Mouse (Mus musculus) hindbrain, postnatal 0 days (tissue): ENCODE results near the gene Camsap2. TPM values are rescaled to one million over a fixed set of nuclear protein-coding genes. Genes with fewer than 3 reads are reported as not detected.

Source experiments
- ATAC-seq: fragments of 200-750 bp; cut with Nextera tagmentation; 2 replicates; pipeline ENCODE4 v1.8.0; 2017; ENCODE audit warnings: mild to moderate bottlenecking, moderate TSS enrichment, moderate library complexity
- DNase-seq: peaks from one replicate; pipeline ENCODE4 v3.0.0-alpha.2; 2015; ENCODE audit warnings: low spot score
- H3K27ac ChIP-seq: fragments of 300-500 bp; sonication (generic); 2 replicates; pipeline ENCODE4 v1.5.1; 2014; ENCODE audit warnings: mild to moderate bottlenecking
- H3K27me3 ChIP-seq: fragments of 300-500 bp; sonication (generic); 2 replicates; pipeline ENCODE4 v1.6.1; 2014; ENCODE audit warnings: low read length, mixed read lengths; ENCODE audit not compliant: insufficient read depth
- H3K36me3 ChIP-seq: fragments of 300-500 bp; sonication (generic); 2 replicates; pipeline ENCODE4 v1.6.1; 2014; ENCODE audit warnings: low read length, mixed read lengths; ENCODE audit not compliant: insufficient read depth
- H3K4me1 ChIP-seq: fragments of 300-500 bp; sonication (generic); 2 replicates; pipeline ENCODE4 v1.6.1; 2014; ENCODE audit warnings: antibody characterized with exemption, low read length, mixed read lengths; ENCODE audit not compliant: insufficient read depth
- H3K4me2 ChIP-seq: fragments of 300-500 bp; sonication (generic); 2 replicates; pipeline ENCODE4 v1.6.1; 2014; ENCODE audit warnings: low read depth, mild to moderate bottlenecking, low read length, moderate library complexity, mixed read lengths
- H3K4me3 ChIP-seq: fragments of 300-500 bp; sonication (generic); 2 replicates; pipeline ENCODE4 v1.5.1; 2014; ENCODE audit warnings: low read length
- H3K9ac ChIP-seq: fragments of 300-500 bp; sonication (generic); replicated peaks from 2 replicates; pipeline ENCODE4 v1.6.1; 2014; ENCODE audit warnings: mild to moderate bottlenecking, low read length, moderate library complexity, mixed read lengths
- H3K9me3 ChIP-seq: fragments of 300-500 bp; sonication (generic); 2 replicates; pipeline ENCODE4 v1.6.1; 2016; ENCODE audit warnings: low read length, mixed read lengths
- CTCF ChIP-seq: IDR thresholded peaks from 2 replicates; pipeline ENCODE4 v1.5.1; 2016; ENCODE audit warnings: antibody characterized with exemption, control low read depth, low read depth
- WGBS: fragments of 180-500 bp; shearing (Covaris S2); extraction: QIAGEN DNeasy Blood & Tissue Kit; methylation state at CpG from one replicate; pipeline ENCODE4 v1.1.7; 2014; 5-methylcytosine and 5-hydroxymethylcytosine counted together
- polyA plus RNA-seq: library from polyadenylated mRNA; unstranded; fragments of >200 nt; fragmentation: Nextera tagmentation; extraction: Ambion mirVana; gene quantifications from 2 replicates; pipeline ENCODE4 v1.2.1, GENCODE M21; 2015
- total RNA-seq: library from RNA; depleted of rRNA; stranded (reverse); fragments of >200 nt; gene quantifications from 2 replicates; pipeline ENCODE4 v1.2.3, GENCODE M21; 2014

The Camsap2 gene
- total and polyA plus RNA-seq, 2 experiments from 2014 or later: 20.1 to 99.1 TPM

- DNase-seq (no peak), ATAC-seq (no peak)
- no peaks in the 10 kb centered on the region for H3K9me3 ChIP-seq
- H3K27ac ChIP-seq: no peak overlapping the region
- no peaks in the 10 kb centered on the region for H3K4me1 ChIP-seq
- no peak overlapping the region for H3K4me2 ChIP-seq
- no peaks in the 10 kb centered on the region for H3K36me3 ChIP-seq
- WGBS: 94% methylated on average over 4 of the region's 4 CpGs
- H3K27me3 ChIP-seq: no peaks in the 10 kb centered on the region
- H3K9ac ChIP-seq: no peak overlapping the region
- H3K4me3 ChIP-seq: no peak overlapping the region
- no peak for TF ChIP-seq CTCF
These were observed 34.3 kb upstream of the Camsap2 start for GRCm38 (mm10) chr1:136380161-136380560.

- DNase-seq: no peak
- WGBS: 81% methylated on average over 7 of the region's 7 CpGs
- TF ChIP-seq CTCF: no peak
These were observed 33.4 kb upstream of the Camsap2 start for GRCm38 (mm10) chr1:136379261-136379660.

GRCm38 (mm10) chr1:136365986-136366385 lies 20.1 kb upstream of the Camsap2 start:
- DNase-seq (no peak), ATAC-seq (no peak)
- WGBS: 80% methylated on average over 3 of the region's 3 CpGs
- Histone ChIP-seq H3K4me3 (no peak overlapping the region), H3K27me3 (no peaks in the 10 kb centered on the region), H3K9me3 (no peaks in the 10 kb centered on the region), H3K9ac (no peak overlapping the region), H3K4me1 (peaks cover 17% of the 10 kb centered on the region; the same call in 1 of the 2 replicates), H3K36me3 (no peaks in the 10 kb centered on the region), H3K4me2 (no peak overlapping the region), H3K27ac (no peak overlapping the region)
- TF ChIP-seq CTCF: no peak

More at GRCm38 (mm10) chr1:136379261-136379660, 33.4 kb upstream of the Camsap2 start:
- H3K4me2 ChIP-seq: no peak overlapping the region
- H3K27me3 ChIP-seq: no peaks in the 10 kb centered on the region
- no peaks in the 10 kb centered on the region for H3K9me3 ChIP-seq
- no peak for ATAC-seq
- H3K27ac ChIP-seq: no peak overlapping the region
- H3K36me3 ChIP-seq: no peaks in the 10 kb centered on the region
- no peak overlapping the region for H3K4me3 ChIP-seq
- H3K4me1 ChIP-seq: no peaks in the 10 kb centered on the region
- H3K9ac ChIP-seq: no peak overlapping the region

- no peak for TF ChIP-seq CTCF
- H3K4me3 ChIP-seq: no peak overlapping the region
- no peaks in the 10 kb centered on the region for H3K9me3 ChIP-seq
- H3K27me3 ChIP-seq: no peaks in the 10 kb centered on the region
- H3K36me3 ChIP-seq: no peaks in the 10 kb centered on the region
- H3K9ac ChIP-seq: no peak overlapping the region
- H3K27ac ChIP-seq: no peak overlapping the region
- peaks cover 17% of the 10 kb centered on the region; the same call in 1 of the 2 replicates for H3K4me1 ChIP-seq
- no peak for DNase-seq
- no peak for ATAC-seq
- WGBS: 43% methylated on average over 19 of the region's 19 CpGs
- H3K4me2 ChIP-seq: no peak overlapping the region
These were observed 18.8 kb upstream of the Camsap2 start for GRCm38 (mm10) chr1:136364711-136365110.

GRCm38 (mm10) chr1:136363035-136363434 lies 17.1 kb upstream of the Camsap2 start:
- ATAC-seq (peak; percentile 65; the same call in 1 of the 2 replicates), DNase-seq (no peak)
- no peak overlapping the region for H3K4me2 ChIP-seq
- H3K9ac ChIP-seq: no peak overlapping the region
- no peak for TF ChIP-seq CTCF
- 41% methylated on average over 6 of the region's 6 CpGs for WGBS
- no peaks in the 10 kb centered on the region for H3K9me3 ChIP-seq
- H3K36me3 ChIP-seq: no peaks in the 10 kb centered on the region
- H3K27me3 ChIP-seq: no peaks in the 10 kb centered on the region
- H3K4me1 ChIP-seq: peaks cover 17% of the 10 kb centered on the region; the same call in 1 of the 2 replicates
- H3K4me3 ChIP-seq: no peak overlapping the region
- H3K27ac ChIP-seq: peak overlapping the region; percentile 12; the same call in 1 of the 2 replicates

- no peak for TF ChIP-seq CTCF
- H3K27ac ChIP-seq: peak overlapping the region; percentile 12; the same call in 1 of the 2 replicates
- peaks cover 17% of the 10 kb centered on the region; the same call in 1 of the 2 replicates for H3K4me1 ChIP-seq
- H3K9ac ChIP-seq: no peak overlapping the region
- H3K36me3 ChIP-seq: no peaks in the 10 kb centered on the region
- no peaks in the 10 kb centered on the region for H3K27me3 ChIP-seq
- DNase-seq (peak; percentile 60), ATAC-seq (peak; percentile 91; the same call in 1 of the 2 replicates)
- no peak overlapping the region for H3K4me2 ChIP-seq
- H3K4me3 ChIP-seq: no peak overlapping the region
- H3K9me3 ChIP-seq: no peaks in the 10 kb centered on the region
- 41% methylated on average over 8 of the region's 8 CpGs for WGBS
These were observed 16.7 kb upstream of the Camsap2 start for GRCm38 (mm10) chr1:136362567-136362966.

- ATAC-seq (no peak), DNase-seq (no peak)
- Histone ChIP-seq H3K27me3 (no peaks in the 10 kb centered on the region), H3K4me1 (peaks cover 17% of the 10 kb centered on the region; the same call in 1 of the 2 replicates), H3K36me3 (no peaks in the 10 kb centered on the region), H3K27ac (0 out of 2 replicates have a peak overlapping the region, but pooled peaks have one; percentile 12), H3K4me2 (no peak overlapping the region), H3K9me3 (no peaks in the 10 kb centered on the region), H3K9ac (no peak overlapping the region), H3K4me3 (no peak overlapping the region)
- WGBS: 53% methylated on average over 2 of the region's 2 CpGs
- TF ChIP-seq CTCF: no peak
These were observed 15.5 kb upstream of the Camsap2 start for GRCm38 (mm10) chr1:136361373-136361772.
